Mouse (Mus musculus) liver (tissue): ENCODE measurements around the gene Prr12.
A peak's percentile ranks its signal among the peaks of the same experiment; 100 is the strongest.
"Not testable (repeated sequence)": the region's sequence is repeated elsewhere in the genome, so short reads cannot be mapped to it uniquely, and the experiment has no call there.

Experiments
- DNase-seq: peaks from one replicate; pipeline ENCODE4 v3.0.0-alpha.2; 2020; ENCODE audit warnings: mixed read lengths

Gene Prr12

GRCm38 (mm10) chr7:45052862-45053116 lies at the start of gene Prr12:
TSS of gene Prr12 (minus strand) at chr7:45052881.
- peak; percentile 78 for DNase-seq

- DNase-seq = no peak
Observed at GRCm38 (mm10) chr7:45102441-45102840, 49.8 kb upstream of the Prr12 start.

GRCm38 (mm10) chr7:45100046-45100445 lies 47.4 kb upstream of the Prr12 start:
- DNase-seq = no peak

- DNase-seq = no peak
Observed at GRCm38 (mm10) chr7:45098541-45099240, 46.0 kb upstream of the Prr12 start.

DNA sequence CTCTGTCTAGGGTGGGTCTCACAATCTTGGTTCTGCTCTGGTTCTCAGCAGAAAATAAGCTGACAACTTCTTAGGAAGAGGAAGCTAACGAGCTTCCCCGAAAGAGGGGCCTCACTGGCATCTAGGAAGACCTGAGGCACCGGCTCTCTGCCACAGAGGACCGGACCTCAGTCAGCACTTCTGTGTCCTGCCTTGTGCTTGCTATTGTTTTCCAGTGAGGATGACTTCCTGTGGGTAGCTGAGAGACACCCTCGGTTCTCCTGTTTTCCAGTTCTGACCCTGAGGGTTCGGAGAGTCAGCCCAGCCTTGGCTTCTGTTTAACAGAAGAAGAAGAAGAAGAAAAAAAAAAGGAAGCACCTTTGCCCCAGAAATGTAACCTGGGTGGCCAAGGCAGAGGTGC lies 44.8 kb upstream of the Prr12 start:
- no peak for DNase-seq

GRCm38 (mm10) chr7:45095965-45096364 lies 43.3 kb upstream of the Prr12 start:
- DNase-seq = not testable (repeated sequence)

GRCm38 (mm10) chr7:45095367-45095766 lies 42.7 kb upstream of the Prr12 start:
- DNase-seq = no peak

- no peak for DNase-seq
Observed at GRCm38 (mm10) chr7:45094121-45094520, 41.4 kb upstream of the Prr12 start.

DNA sequence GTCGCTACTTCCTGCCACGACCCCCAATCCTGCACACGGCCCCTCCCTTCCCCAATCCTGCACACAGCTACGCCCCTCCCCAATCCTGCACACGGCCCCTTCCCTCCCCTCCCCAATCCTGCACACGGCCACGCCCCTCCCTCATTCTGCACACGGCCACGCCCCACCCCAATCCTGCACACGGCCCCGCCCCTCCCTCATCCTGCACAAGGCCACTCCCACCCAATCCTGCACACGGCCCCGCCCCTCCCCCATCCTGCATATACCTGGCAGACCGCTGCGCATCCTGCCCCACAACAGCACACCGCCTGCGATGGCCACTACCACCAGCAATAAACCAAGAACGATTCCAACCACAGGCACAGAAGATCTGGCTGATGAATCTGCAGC lies 40.8 kb upstream of the Prr12 start:
- peak; percentile 68 for DNase-seq

DNA sequence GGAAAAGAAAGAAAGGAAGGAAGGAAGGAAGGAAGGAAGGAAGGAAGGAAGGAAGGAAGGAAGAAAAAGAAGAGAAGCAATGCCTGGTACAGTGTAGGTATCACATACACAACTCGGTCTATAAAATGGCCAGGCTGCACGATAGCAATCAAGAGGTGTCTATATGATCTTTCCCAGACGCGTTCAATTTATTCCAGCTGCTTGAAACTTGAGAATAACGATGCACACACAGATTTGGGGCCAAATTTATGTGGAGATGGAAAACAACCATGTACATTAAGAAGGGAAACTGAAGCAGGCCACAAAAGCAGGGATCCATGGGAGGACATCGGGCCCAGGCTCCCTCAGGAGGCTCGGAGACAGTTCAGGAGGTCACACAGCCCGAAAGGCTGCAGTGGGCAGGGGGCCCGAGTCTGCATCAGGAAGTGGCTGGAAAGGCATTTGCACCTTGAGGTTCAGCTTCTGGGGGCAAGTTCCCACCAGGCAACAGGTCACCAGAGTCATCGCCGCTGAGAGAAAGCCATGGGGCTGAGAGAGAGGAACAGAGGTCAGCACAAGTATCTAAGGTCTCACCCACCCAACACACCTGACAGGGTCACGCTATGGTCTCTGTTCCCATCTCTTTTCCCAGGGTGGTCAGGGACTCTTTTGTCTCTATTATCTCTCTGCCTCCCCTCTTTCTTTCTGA lies 40.3 kb upstream of the Prr12 start:
- DNase-seq = no peak

- peak; percentile 89 for DNase-seq
Observed at GRCm38 (mm10) chr7:45092048-45092447, 39.4 kb upstream of the Prr12 start, which contains the start of gene Rcn3. TSS of gene Rcn3 (minus strand) at chr7:45092221.

- DNase-seq = peak; percentile 59
Observed at GRCm38 (mm10) chr7:45091001-45091990, 38.6 kb upstream of the Prr12 start.

DNA sequence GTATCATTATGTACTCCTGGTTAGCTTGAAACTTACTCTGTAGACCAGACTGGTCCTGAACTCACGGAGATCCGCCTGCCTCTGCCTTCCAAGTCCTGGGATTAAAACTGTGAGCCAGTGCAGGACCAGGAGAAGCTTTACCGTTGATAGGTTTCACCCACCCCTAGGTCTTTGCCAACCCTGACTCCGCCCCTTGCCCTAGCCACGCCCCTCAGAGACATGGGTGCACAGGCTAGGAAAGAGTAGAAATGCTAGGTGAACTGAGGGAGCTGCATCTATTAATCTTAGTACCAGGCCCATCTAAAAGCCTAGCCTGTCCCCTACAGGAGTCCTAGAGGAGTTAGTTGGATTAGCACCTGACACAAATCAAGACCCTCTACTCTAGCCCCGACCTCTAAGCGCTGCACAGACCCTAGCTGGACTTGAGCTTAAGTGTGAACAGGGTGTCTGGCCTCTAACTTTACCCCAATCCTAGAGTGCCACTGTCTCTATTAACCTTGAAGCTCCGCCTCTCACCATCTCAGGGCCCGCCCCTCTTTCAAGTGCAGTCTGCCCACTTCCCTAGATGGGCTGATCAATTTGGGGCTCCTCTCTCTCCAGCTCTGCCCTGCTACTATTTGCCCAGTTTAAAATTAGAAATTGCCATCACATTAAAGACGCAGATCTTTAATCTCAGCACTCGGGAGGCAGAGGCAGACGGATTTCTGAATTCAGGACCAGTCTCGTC lies 37.7 kb upstream of the Prr12 start:
- peak; percentile 78 for DNase-seq

DNA sequence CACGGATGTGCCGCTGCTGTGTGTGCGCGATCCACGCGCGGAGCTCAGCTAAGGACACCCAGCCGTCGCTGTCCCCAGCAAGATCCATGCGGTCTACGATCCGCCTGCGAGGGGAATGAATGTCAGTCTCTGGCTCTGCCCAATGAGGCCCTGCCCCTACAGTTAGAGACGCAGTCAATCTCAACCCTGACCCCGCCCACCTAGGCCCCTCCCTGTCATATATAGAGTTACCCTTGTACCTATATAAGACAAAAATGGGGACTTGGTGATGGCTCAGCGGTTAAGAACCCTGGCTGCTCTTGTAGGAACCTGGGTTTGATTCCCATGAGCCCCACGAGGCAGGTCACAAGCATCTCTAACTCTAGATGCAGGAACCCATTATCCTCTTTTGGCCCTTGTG lies 35.9 kb upstream of the Prr12 start:
- no peak for DNase-seq

GRCm38 (mm10) chr7:45086084-45086483 lies 33.4 kb upstream of the Prr12 start:
- no peak for DNase-seq

- no peak for DNase-seq
Observed at GRCm38 (mm10) chr7:45083300-45083890, 30.7 kb upstream of the Prr12 start.

GRCm38 (mm10) chr7:45082401-45083299 lies 30.0 kb upstream of the Prr12 start:
- DNase-seq = peak; percentile 56

DNA sequence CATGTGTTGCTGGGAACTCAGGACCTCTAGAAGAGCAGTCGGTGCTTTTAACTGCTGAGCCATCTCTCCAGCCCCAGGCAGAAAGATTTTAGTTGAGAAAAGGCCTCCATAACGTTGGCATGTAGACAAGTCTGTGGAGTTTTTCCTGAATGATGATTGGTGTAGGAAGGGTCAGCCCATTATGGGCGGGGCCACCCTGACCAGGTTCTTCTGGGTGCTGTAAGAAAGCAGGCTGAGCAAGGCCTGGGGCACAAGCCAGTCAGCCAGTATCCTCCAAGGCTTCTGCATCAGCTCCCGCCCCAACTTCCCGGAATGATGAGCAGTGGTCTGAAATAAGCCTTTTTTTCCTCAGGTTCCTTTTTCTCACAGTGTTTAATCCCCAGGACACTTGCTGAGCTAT lies 28.3 kb upstream of the Prr12 start:
- no peak for DNase-seq

GRCm38 (mm10) chr7:45079856-45080255 lies 27.2 kb upstream of the Prr12 start:
- DNase-seq = peak; percentile 88

DNA sequence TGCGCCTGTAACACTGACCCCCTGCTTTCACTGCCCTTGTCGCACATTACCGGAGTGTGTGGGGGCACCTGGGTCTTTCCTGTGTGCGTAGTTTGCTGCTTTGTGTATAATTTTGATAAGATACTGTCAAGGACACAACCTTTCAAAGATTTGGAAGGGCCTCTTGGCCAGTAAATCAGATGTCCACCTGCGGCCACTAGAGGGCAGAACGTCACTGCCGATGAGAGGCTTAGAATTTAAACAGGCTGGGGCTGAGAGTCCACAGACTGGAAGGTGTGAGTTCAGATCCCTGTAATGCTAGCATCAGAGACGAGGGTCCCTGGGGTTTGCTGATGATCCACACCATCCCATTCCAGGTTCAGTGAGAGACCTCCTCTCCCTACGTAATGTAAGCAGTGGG lies 25.8 kb upstream of the Prr12 start:
- peak; percentile 78 for DNase-seq

DNA sequence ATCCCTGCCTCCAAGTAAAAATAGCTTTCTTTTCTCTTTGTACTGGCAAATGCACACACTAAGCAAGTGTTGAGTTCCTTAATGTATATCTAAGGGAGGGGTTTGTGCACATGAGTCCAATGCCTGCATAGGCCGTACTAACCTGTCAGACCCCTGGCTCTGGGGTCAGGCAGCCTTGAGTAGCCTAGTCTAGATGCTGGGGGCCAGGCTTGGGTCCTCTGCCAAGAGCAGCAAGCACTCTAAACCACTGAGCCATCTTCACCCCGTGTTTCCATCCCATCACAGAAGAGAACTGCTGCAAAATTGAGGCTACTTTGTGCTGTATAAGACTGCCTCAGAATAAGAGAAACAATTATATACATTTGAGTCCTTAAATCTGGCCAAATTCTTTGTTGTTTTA lies 25.1 kb upstream of the Prr12 start:
- DNase-seq = no peak
